Mouse (Mus musculus): ENCODE measurements at regions not wholly inside any gene's neighbourhood (a gene's known extent, or its start where the extent isn't known, plus 50 kb on each side); places are given as distances from the start of the nearest gene placed in this dataset.
"Not testable (repeated sequence)": the region's sequence is repeated elsewhere in the genome, so short reads cannot be mapped to it uniquely, and the experiment has no call there.

GRCm38 (mm10) chr11:41261254-41261653, 506.1 kb upstream of the Ccng1 start:
- 83% methylated on average over 4 of the region's 4 CpGs for WGBS
- Histone ChIP-seq H3K4me2 (ENCODE audit: low read depth) (no peak overlapping the region), H3K4me1 (ENCODE audit: control insufficient read depth, insufficient read depth, low read length) (no peaks in the 10 kb centered on the region), H3K9ac (ENCODE audit: low read length) (no peak overlapping the region), H3K9me3 (ENCODE audit: control insufficient read depth, low read length) (no peaks in the 10 kb centered on the region), H3K27ac (ENCODE audit: low read depth, low read length) (no peak overlapping the region), H3K36me3 (ENCODE audit: control insufficient read depth, insufficient read depth, low read length) (no peaks in the 10 kb centered on the region), H3K4me3 (ENCODE audit: low read depth, low read length) (no peak overlapping the region), H3K27me3 (ENCODE audit: control insufficient read depth, insufficient read depth, low read length) (no peaks in the 10 kb centered on the region)
- DNase-seq (ENCODE audit: low spot score) (no peak), ATAC-seq (ENCODE audit: insufficient read depth, low FRiP score, low TSS enrichment) (no peak)

GRCm38 (mm10) chr11:41259915-41260619, 505.0 kb upstream of the Ccng1 start:
- DNase-seq (ENCODE audit: low spot score) (no peak), ATAC-seq (ENCODE audit: insufficient read depth, low FRiP score, low TSS enrichment) (no peak)
- no peak overlapping the region for H3K27ac ChIP-seq (ENCODE audit: low read depth, low read length)
- H3K4me3 ChIP-seq (ENCODE audit: low read depth, low read length), result no peak overlapping the region
- 63% methylated on average over 18 of the region's 18 CpGs for WGBS
- H3K27me3 ChIP-seq (ENCODE audit: control insufficient read depth, insufficient read depth, low read length), result no peaks in the 10 kb centered on the region
- H3K9me3 ChIP-seq (ENCODE audit: control insufficient read depth, low read length), result no peaks in the 10 kb centered on the region
- no peaks in the 10 kb centered on the region for H3K4me1 ChIP-seq (ENCODE audit: control insufficient read depth, insufficient read depth, low read length)
- H3K36me3 ChIP-seq (ENCODE audit: control insufficient read depth, insufficient read depth, low read length), result no peaks in the 10 kb centered on the region
- H3K4me2 ChIP-seq (ENCODE audit: low read depth), result no peak overlapping the region
- H3K9ac ChIP-seq (ENCODE audit: low read length), result no peak overlapping the region

- not testable (repeated sequence) for H3K9me3 ChIP-seq (ENCODE audit: control insufficient read depth, low read length); H3K27me3 ChIP-seq (ENCODE audit: control insufficient read depth, insufficient read depth, low read length); H3K4me3 ChIP-seq (ENCODE audit: low read depth, low read length); DNase-seq (ENCODE audit: low spot score); H3K27ac ChIP-seq (ENCODE audit: low read depth, low read length); H3K36me3 ChIP-seq (ENCODE audit: control insufficient read depth, insufficient read depth, low read length); ATAC-seq (ENCODE audit: insufficient read depth, low FRiP score, low TSS enrichment); H3K4me2 ChIP-seq (ENCODE audit: low read depth); H3K9ac ChIP-seq (ENCODE audit: low read length); H3K4me1 ChIP-seq (ENCODE audit: control insufficient read depth, insufficient read depth, low read length)
- WGBS, result 50% methylated on average over 3 of the region's 3 CpGs
Measured at GRCm38 (mm10) chr11:41214501-41214900, 459.4 kb upstream of the Ccng1 start.

GRCm38 (mm10) chr11:41202228-41202627, 447.1 kb upstream of the Ccng1 start:
- no peak overlapping the region for H3K9ac ChIP-seq (ENCODE audit: low read length)
- H3K27ac ChIP-seq (ENCODE audit: low read depth, low read length), result no peak overlapping the region
- H3K36me3 ChIP-seq (ENCODE audit: control insufficient read depth, insufficient read depth, low read length), result no peaks in the 10 kb centered on the region
- no peaks in the 10 kb centered on the region for H3K9me3 ChIP-seq (ENCODE audit: control insufficient read depth, low read length)
- DNase-seq (ENCODE audit: low spot score) (no peak), ATAC-seq (ENCODE audit: insufficient read depth, low FRiP score, low TSS enrichment) (no peak)
- no peaks in the 10 kb centered on the region for H3K27me3 ChIP-seq (ENCODE audit: control insufficient read depth, insufficient read depth, low read length)
- H3K4me2 ChIP-seq (ENCODE audit: low read depth), result no peak overlapping the region
- no peaks in the 10 kb centered on the region for H3K4me1 ChIP-seq (ENCODE audit: control insufficient read depth, insufficient read depth, low read length)
- no peak overlapping the region for H3K4me3 ChIP-seq (ENCODE audit: low read depth, low read length)
- 94% methylated on average over 1 of the region's 1 CpGs for WGBS

GRCm38 (mm10) chr11:41193981-41194380, 438.9 kb upstream of the Ccng1 start:
- Histone ChIP-seq H3K27ac (ENCODE audit: low read depth, low read length) (no peak overlapping the region), H3K4me2 (ENCODE audit: low read depth) (no peak overlapping the region), H3K36me3 (ENCODE audit: control insufficient read depth, insufficient read depth, low read length) (no peaks in the 10 kb centered on the region), H3K9ac (ENCODE audit: low read length) (no peak overlapping the region), H3K4me1 (ENCODE audit: control insufficient read depth, insufficient read depth, low read length) (no peaks in the 10 kb centered on the region), H3K9me3 (ENCODE audit: control insufficient read depth, low read length) (no peaks in the 10 kb centered on the region), H3K4me3 (ENCODE audit: low read depth, low read length) (no peak overlapping the region), H3K27me3 (ENCODE audit: control insufficient read depth, insufficient read depth, low read length) (no peaks in the 10 kb centered on the region)
- no peak for ATAC-seq (ENCODE audit: insufficient read depth, low FRiP score, low TSS enrichment)
- 88% methylated on average over 3 of the region's 3 CpGs for WGBS
- no peak for DNase-seq (ENCODE audit: low spot score)

GRCm38 (mm10) chr11:41160492-41161175, 405.5 kb upstream of the Ccng1 start:
- H3K4me1 ChIP-seq (ENCODE audit: control insufficient read depth, insufficient read depth, low read length), result no peaks in the 10 kb centered on the region
- H3K9me3 ChIP-seq (ENCODE audit: control insufficient read depth, low read length), result no peaks in the 10 kb centered on the region
- H3K27me3 ChIP-seq (ENCODE audit: control insufficient read depth, insufficient read depth, low read length), result no peaks in the 10 kb centered on the region
- no peak overlapping the region for H3K27ac ChIP-seq (ENCODE audit: low read depth, low read length)
- ATAC-seq (ENCODE audit: insufficient read depth, low FRiP score, low TSS enrichment), result peak; percentile 62
- no peak overlapping the region for H3K4me3 ChIP-seq (ENCODE audit: low read depth, low read length)
- no peaks in the 10 kb centered on the region for H3K36me3 ChIP-seq (ENCODE audit: control insufficient read depth, insufficient read depth, low read length)
- peak; percentile 9 for DNase-seq (ENCODE audit: low spot score)
- H3K4me2 ChIP-seq (ENCODE audit: low read depth), result no peak overlapping the region
- 37% methylated on average over 2 of the region's 2 CpGs for WGBS
- H3K9ac ChIP-seq (ENCODE audit: low read length), result no peak overlapping the region

- Histone ChIP-seq H3K9ac (ENCODE audit: low read length) (no peak overlapping the region), H3K4me2 (ENCODE audit: low read depth) (no peak overlapping the region), H3K4me3 (ENCODE audit: low read depth, low read length) (no peak overlapping the region), H3K4me1 (ENCODE audit: control insufficient read depth, insufficient read depth, low read length) (no peaks in the 10 kb centered on the region), H3K9me3 (ENCODE audit: control insufficient read depth, low read length) (no peaks in the 10 kb centered on the region), H3K27ac (ENCODE audit: low read depth, low read length) (no peak overlapping the region), H3K36me3 (ENCODE audit: control insufficient read depth, insufficient read depth, low read length) (no peaks in the 10 kb centered on the region), H3K27me3 (ENCODE audit: control insufficient read depth, insufficient read depth, low read length) (no peaks in the 10 kb centered on the region)
- ATAC-seq (ENCODE audit: insufficient read depth, low FRiP score, low TSS enrichment), result no peak
- DNase-seq (ENCODE audit: low spot score), result no peak
- WGBS, result 82% methylated on average over 1 of the region's 1 CpGs
Measured at GRCm38 (mm10) chr11:41159927-41160326, 404.8 kb upstream of the Ccng1 start.

GRCm38 (mm10) chr11:41158761-41159596, 403.9 kb upstream of the Ccng1 start:
- 83% methylated on average over 4 of the region's 4 CpGs for WGBS
- Histone ChIP-seq H3K27me3 (ENCODE audit: control insufficient read depth, insufficient read depth, low read length) (no peaks in the 10 kb centered on the region), H3K4me2 (ENCODE audit: low read depth) (no peak overlapping the region), H3K36me3 (ENCODE audit: control insufficient read depth, insufficient read depth, low read length) (no peaks in the 10 kb centered on the region), H3K9ac (ENCODE audit: low read length) (no peak overlapping the region), H3K4me3 (ENCODE audit: low read depth, low read length) (no peak overlapping the region), H3K4me1 (ENCODE audit: control insufficient read depth, insufficient read depth, low read length) (no peaks in the 10 kb centered on the region), H3K27ac (ENCODE audit: low read depth, low read length) (no peak overlapping the region), H3K9me3 (ENCODE audit: control insufficient read depth, low read length) (no peaks in the 10 kb centered on the region)
- DNase-seq (ENCODE audit: low spot score) (no peak), ATAC-seq (ENCODE audit: insufficient read depth, low FRiP score, low TSS enrichment) (no peak)
